Mouse (Mus musculus): ENCODE results near the gene Slc25a44. TPM values are rescaled to one million over a fixed set of nuclear protein-coding genes. Genes with fewer than 3 reads are reported as not detected.
A peak's percentile ranks its signal among the peaks of the same experiment; 100 is the strongest.
"Not testable (repeated sequence)": the region's sequence is repeated elsewhere in the genome, so short reads cannot be mapped to it uniquely, and the experiment has no call there.

Gene Slc25a44
- polyA plus RNA-seq, 1 experiment from 2014 or later, result 28.0 TPM

- Histone ChIP-seq H3K4me1 (peaks cover 5% of the 10 kb centered on the region; the same call in 1 of the 2 replicates), H3K27me3 (replicated peaks) (0 out of 2 replicates have a peak, but pooled peaks cover 1% of the 10 kb centered on the region), H3K9ac (no peak overlapping the region), H3K36me3 (peaks cover 25% of the 10 kb centered on the region), H3K4me3 (no peak overlapping the region), H3K27ac (no peak overlapping the region), H3K4me2 (replicated peaks) (no peak overlapping the region), H3K9me3 (no peaks in the 10 kb centered on the region)
- WGBS, result 91% methylated on average over 8 of the region's 8 CpGs
- no peak for ATAC-seq (ENCODE audit: low FRiP score, low read depth)
Observed at GRCm38 (mm10) chr3:88448443-88448842, 23.5 kb upstream of the Slc25a44 start.

DNA sequence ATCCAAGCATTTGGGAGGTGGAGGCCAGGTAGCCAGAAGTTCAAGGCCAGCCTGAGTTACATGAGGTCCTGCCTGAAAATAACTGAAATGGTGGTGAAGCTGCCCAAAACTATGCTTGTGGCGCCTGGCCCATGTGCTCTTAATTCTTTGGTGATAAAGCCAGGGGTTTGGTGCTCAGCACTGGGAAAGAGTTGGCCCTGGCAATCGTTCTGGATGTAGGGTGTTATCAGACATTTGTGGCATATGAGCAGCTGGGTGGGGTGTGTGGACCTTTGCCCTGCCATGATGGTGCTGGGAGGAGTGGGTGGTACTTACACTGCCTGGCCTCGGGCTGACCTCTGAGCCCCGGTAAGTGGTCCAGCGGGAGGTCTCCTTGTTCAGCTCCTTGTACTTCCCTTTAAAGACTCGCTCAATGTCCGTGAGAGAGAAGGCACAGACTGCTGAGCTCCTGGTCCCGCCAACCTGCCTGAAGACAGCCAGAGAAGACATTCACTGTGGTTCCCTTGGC is 22.8 kb upstream of the Slc25a44 start:
- peaks cover 25% of the 10 kb centered on the region for H3K36me3 ChIP-seq
- H3K9me3 ChIP-seq, result no peaks in the 10 kb centered on the region
- H3K27ac ChIP-seq, result no peak overlapping the region
- ATAC-seq (ENCODE audit: low FRiP score, low read depth), result no peak
- no peak overlapping the region for H3K4me2 ChIP-seq (replicated peaks)
- H3K9ac ChIP-seq, result no peak overlapping the region
- H3K27me3 ChIP-seq (replicated peaks), result no peaks in the 10 kb centered on the region
- peaks cover 5% of the 10 kb centered on the region; the same call in 1 of the 2 replicates for H3K4me1 ChIP-seq
- 53% methylated on average over 8 of the region's 8 CpGs for WGBS
- no peak overlapping the region for H3K4me3 ChIP-seq

DNA sequence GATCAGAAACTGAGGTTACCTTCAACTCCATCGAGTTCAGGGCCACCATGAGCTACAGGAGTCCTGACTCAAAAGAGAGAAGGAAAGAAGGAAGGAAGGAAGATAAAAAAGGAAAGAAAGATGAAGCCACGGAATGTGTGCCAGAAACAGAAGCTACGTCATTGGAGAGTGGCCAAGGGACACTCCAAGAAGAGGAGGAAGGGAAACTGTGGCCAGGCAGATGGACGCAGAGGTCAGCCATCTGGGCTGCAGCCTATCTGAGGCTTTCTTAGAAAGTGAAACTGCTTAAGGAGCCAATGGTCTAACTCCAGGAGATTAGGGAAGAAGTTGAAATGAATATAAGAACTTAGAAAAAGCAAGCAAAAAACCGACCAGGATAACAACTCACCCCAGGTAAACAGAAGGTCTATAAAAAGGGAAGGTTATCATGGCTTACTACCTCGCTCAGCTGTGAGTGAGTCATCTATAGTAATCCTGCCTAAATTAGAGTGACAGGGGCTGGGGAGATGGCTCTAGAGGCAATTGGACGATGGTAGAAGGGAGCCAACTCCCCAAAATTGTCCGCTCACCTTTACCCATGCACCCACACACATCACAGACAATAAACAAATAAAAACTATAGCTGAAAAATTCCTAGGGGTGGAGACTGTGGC is 21.7 kb upstream of the Slc25a44 start:
- no peak for ATAC-seq (ENCODE audit: low FRiP score, low read depth)
- no peaks in the 10 kb centered on the region for H3K9me3 ChIP-seq
- peaks cover 5% of the 10 kb centered on the region; the same call in 1 of the 2 replicates for H3K4me1 ChIP-seq
- no peak overlapping the region for H3K27ac ChIP-seq
- no peak overlapping the region for H3K4me3 ChIP-seq
- no peaks in the 10 kb centered on the region for H3K27me3 ChIP-seq (replicated peaks)
- no peak overlapping the region for H3K9ac ChIP-seq
- peaks cover 19% of the 10 kb centered on the region for H3K36me3 ChIP-seq
- WGBS, result 81% methylated on average over 8 of the region's 8 CpGs
- H3K4me2 ChIP-seq (replicated peaks), result no peak overlapping the region

- ATAC-seq (ENCODE audit: low FRiP score, low read depth), result no peak
- 0 out of 2 replicates have a peak, but pooled peaks cover 7% of the 10 kb centered on the region for H3K4me1 ChIP-seq
- no peak overlapping the region for H3K9ac ChIP-seq
- H3K9me3 ChIP-seq, result no peaks in the 10 kb centered on the region
- 77% methylated on average over 7 of the region's 7 CpGs for WGBS
- 0 out of 2 replicates have a peak, but pooled peaks cover 4% of the 10 kb centered on the region for H3K27me3 ChIP-seq (replicated peaks)
- no peak overlapping the region for H3K4me3 ChIP-seq
- H3K27ac ChIP-seq, result no peak overlapping the region
- peaks cover 14% of the 10 kb centered on the region for H3K36me3 ChIP-seq
- no peak overlapping the region for H3K4me2 ChIP-seq (replicated peaks)
Observed at GRCm38 (mm10) chr3:88442888-88443287, 17.9 kb upstream of the Slc25a44 start.

- 81% methylated on average over 12 of the region's 12 CpGs for WGBS
- Histone ChIP-seq H3K27me3 (replicated peaks) (0 out of 2 replicates have a peak, but pooled peaks cover 4% of the 10 kb centered on the region), H3K4me3 (no peak overlapping the region), H3K9me3 (no peaks in the 10 kb centered on the region), H3K9ac (no peak overlapping the region), H3K4me2 (replicated peaks) (no peak overlapping the region), H3K27ac (no peak overlapping the region), H3K4me1 (0 out of 2 replicates have a peak, but pooled peaks cover 10% of the 10 kb centered on the region), H3K36me3 (peaks cover 13% of the 10 kb centered on the region)
- ATAC-seq (ENCODE audit: low FRiP score, low read depth), result no peak
Observed at GRCm38 (mm10) chr3:88442488-88442887, 17.5 kb upstream of the Slc25a44 start.

- Histone ChIP-seq H3K27me3 (replicated peaks) (0 out of 2 replicates have a peak, but pooled peaks cover 4% of the 10 kb centered on the region), H3K9me3 (no peaks in the 10 kb centered on the region), H3K27ac (no peak overlapping the region), H3K9ac (0 out of 2 replicates have a peak overlapping the region, but pooled peaks have one; percentile 10), H3K4me2 (replicated peaks) (peak overlapping the region; percentile 42), H3K4me1 (peaks cover 18% of the 10 kb centered on the region), H3K36me3 (peaks cover 15% of the 10 kb centered on the region), H3K4me3 (no peak overlapping the region)
- WGBS, result 20% methylated on average over 27 of the region's 27 CpGs
- no peak for ATAC-seq (ENCODE audit: low FRiP score, low read depth)
Observed at GRCm38 (mm10) chr3:88440500-88441381, 15.8 kb upstream of the Slc25a44 start.

DNA sequence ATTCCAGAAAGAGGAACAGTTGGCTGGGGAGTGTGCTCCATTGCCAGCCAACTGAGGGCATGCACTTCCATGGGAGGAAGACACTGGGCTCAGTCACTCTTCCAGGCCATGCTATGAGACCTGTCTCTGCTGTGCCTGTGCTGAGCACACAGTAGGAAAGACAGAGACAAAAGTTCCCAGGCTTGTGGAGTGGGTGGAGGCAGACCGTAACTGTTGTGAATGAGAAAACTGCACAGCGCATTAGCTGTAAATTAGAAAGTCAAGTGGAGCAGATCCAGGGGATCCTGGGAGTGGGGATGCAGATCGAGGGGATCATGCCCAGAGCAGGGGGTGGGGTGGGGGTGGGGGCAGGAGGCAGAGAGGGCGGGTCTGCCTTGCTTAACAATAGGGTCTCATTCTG is 14.6 kb upstream of the Slc25a44 start:
- no peak overlapping the region for H3K4me2 ChIP-seq (replicated peaks)
- peaks cover 21% of the 10 kb centered on the region for H3K36me3 ChIP-seq
- 42% methylated on average over 4 of the region's 4 CpGs for WGBS
- peaks cover 18% of the 10 kb centered on the region for H3K4me1 ChIP-seq
- no peaks in the 10 kb centered on the region for H3K9me3 ChIP-seq
- H3K4me3 ChIP-seq, result no peak overlapping the region
- no peak overlapping the region for H3K9ac ChIP-seq
- ATAC-seq (ENCODE audit: low FRiP score, low read depth), result no peak
- 0 out of 2 replicates have a peak, but pooled peaks cover 4% of the 10 kb centered on the region for H3K27me3 ChIP-seq (replicated peaks)
- no peak overlapping the region for H3K27ac ChIP-seq

DNA sequence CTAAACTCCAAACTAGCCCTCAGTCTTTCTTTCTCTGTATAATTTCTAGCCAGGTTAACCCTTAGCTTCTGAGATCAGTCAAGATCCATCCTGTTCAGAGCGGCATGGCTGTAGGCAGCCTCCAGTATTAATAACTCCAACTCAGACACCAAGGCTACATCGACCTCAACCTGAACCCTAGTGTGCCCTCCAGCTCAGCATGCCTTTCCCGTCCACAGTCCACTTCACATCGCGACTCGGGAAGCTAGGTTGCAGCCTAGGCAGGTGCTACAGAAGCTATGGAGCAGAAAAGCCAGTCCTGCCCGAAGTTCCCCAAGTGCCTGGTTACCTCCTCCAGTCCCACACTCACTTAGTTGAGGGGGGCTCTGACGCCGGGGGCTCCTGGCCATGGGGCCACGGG is 12.5 kb upstream of the Slc25a44 start:
- Histone ChIP-seq H3K4me3 (no peak overlapping the region), H3K4me2 (replicated peaks) (peak overlapping the region; percentile 57), H3K27ac (no peak overlapping the region), H3K4me1 (peaks cover 18% of the 10 kb centered on the region), H3K9ac (0 out of 2 replicates have a peak overlapping the region, but pooled peaks have one; percentile 41), H3K27me3 (replicated peaks) (0 out of 2 replicates have a peak, but pooled peaks cover 4% of the 10 kb centered on the region), H3K9me3 (no peaks in the 10 kb centered on the region), H3K36me3 (peaks cover 21% of the 10 kb centered on the region)
- 78% methylated on average over 10 of the region's 10 CpGs for WGBS
- ATAC-seq (ENCODE audit: low FRiP score, low read depth), result no peak

DNA sequence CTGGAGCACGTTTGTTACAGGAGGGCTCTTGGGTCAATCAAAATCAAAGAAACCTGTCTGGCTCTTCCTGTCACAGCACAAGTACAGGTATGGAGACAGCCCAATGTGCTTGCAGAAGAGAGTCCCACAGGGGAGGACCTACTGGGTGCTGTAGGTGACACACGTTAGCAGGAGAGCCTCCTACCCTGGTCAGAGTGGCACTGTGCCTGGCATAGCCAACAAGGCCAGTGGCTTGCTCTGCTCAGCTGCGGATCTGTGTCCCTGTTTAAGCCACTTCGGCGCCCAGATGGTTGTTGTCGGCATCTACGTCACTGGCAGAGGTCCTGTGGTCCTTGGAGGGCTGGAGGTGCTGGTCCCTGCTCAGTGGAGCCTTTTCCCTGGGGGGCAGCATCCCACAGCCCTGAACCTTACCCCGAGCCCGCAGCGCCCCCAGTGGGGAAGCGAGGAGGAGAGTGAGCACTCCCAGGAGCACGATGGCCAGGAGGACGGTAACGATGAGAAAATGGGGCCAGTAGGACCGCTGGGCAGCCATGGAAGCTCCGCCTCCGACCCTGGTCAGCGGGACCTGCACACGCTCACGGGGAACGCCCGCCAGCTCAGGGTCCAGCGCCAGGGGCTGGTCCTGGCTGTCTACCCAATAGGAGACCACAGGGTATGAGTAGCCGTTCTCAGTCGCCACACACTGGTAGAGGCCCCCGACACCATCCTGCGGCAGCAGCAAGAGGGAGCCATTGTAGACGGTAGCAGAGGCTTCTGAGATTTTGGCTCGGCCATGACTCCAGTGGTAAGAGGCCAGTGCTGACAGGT is 11.7 kb upstream of the Slc25a44 start:
- no peaks in the 10 kb centered on the region for H3K9me3 ChIP-seq
- H3K4me2 ChIP-seq (replicated peaks), result peak overlapping the region; percentile 57
- H3K4me1 ChIP-seq, result peaks cover 18% of the 10 kb centered on the region
- no peak overlapping the region for H3K27ac ChIP-seq
- H3K4me3 ChIP-seq, result peak overlapping the region; percentile 25
- peak overlapping the region; percentile 41 for H3K9ac ChIP-seq
- peak; percentile 77 for ATAC-seq (ENCODE audit: low FRiP score, low read depth)
- peaks cover 21% of the 10 kb centered on the region for H3K36me3 ChIP-seq
- H3K27me3 ChIP-seq (replicated peaks), result 0 out of 2 replicates have a peak, but pooled peaks cover 4% of the 10 kb centered on the region
- 8% methylated on average over 29 of the region's 29 CpGs for WGBS

- Histone ChIP-seq H3K4me3 (no peak overlapping the region), H3K27ac (no peak overlapping the region), H3K9me3 (no peaks in the 10 kb centered on the region), H3K4me1 (peaks cover 12% of the 10 kb centered on the region), H3K27me3 (replicated peaks) (0 out of 2 replicates have a peak, but pooled peaks cover 4% of the 10 kb centered on the region), H3K36me3 (peaks cover 21% of the 10 kb centered on the region), H3K9ac (no peak overlapping the region), H3K4me2 (replicated peaks) (no peak overlapping the region)
- 65% methylated on average over 10 of the region's 10 CpGs for WGBS
- no peak for ATAC-seq (ENCODE audit: low FRiP score, low read depth)
Observed at GRCm38 (mm10) chr3:88435515-88435914, 10.6 kb upstream of the Slc25a44 start.

- not testable (repeated sequence) for H3K4me2 ChIP-seq (replicated peaks); H3K27ac ChIP-seq; H3K9me3 ChIP-seq; H3K9ac ChIP-seq; H3K4me3 ChIP-seq; H3K27me3 ChIP-seq (replicated peaks); ATAC-seq (ENCODE audit: low FRiP score, low read depth); H3K4me1 ChIP-seq; H3K36me3 ChIP-seq
- 77% methylated on average over 8 of the region's 8 CpGs for WGBS
Observed at GRCm38 (mm10) chr3:88428639-88429038, 3.7 kb upstream of the Slc25a44 start.

Data from neural tube, embryonic 12.5 days (tissue).